Mouse (Mus musculus): ENCODE measurements around the gene Pcgf1.

Pcgf1 gene

DNA sequence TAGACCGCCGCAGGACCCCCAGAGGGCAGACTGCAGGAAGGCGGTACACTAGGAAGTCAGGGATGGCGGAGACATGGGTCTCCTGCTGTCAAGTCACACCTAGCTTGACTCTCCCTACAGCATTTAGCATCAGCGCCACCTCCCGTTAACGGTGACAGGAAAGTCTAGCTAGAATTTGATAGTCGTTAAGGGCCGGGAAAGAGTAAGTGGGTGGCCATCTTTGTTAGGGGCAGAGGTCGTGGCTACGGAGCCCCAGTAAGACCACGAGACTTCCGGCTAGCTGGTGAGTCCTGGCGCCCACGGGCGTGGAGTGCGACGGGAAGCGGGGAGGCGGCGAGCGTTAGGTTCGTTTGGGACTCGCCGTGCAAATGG is 23.6 kb downstream of the Pcgf1 start, which contains the start of the genes Ccdc142 and Gm42688:
Ccdc142 (plus strand) TSS at position 286 of the 372 bp plus-strand sequence.
Gm42688 (plus strand) TSS at position 302 of the 372 bp plus-strand sequence.
- in situ Hi-C loops (cut with MseI, MboI) = no loop called here

DNA sequence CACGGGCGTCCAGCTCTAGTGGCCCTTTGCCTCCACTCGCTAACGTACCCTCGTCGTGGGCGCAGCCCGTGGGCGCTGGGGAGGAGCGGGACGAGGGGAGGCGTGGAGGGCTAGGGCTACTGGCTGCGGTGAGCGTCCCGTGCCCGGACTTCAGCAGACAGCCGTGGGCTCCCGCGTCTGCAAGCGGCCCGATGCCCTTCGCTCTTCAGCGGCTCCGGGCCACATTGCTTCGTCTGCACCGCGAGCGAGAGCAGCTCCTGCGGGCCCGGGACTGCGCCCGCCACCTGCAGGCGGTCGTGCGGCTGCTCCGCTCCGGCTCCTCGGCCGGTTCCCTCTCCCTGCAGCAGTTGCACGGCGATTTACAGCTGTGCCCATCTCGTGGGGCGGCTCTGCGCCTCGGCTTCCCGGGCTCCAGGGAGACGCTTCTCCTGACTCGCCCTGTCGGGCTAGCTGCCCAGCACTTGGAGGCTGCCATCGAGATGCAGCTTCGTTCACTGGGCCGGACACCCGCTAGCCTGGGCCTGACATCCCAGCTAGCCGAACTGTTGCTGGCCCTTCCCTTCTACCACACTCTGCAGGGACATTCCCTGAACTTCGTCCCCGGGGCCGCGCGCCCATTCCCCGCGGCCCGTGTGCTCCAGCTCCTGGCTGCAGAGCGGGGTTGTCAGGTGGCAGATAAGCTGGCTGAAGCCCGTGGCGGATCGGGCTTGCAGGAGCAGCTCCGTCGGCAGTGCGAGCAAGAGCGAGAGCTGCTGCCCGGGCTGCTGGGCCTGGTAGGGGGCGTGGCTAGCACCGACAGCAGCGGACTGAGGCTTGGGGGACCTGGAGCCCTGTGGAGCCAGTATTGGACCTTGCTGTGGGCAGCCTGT is 24.3 kb downstream of the Pcgf1 start:
- in situ Hi-C loops (cut with MseI, MboI) = no loop called here

DNA sequence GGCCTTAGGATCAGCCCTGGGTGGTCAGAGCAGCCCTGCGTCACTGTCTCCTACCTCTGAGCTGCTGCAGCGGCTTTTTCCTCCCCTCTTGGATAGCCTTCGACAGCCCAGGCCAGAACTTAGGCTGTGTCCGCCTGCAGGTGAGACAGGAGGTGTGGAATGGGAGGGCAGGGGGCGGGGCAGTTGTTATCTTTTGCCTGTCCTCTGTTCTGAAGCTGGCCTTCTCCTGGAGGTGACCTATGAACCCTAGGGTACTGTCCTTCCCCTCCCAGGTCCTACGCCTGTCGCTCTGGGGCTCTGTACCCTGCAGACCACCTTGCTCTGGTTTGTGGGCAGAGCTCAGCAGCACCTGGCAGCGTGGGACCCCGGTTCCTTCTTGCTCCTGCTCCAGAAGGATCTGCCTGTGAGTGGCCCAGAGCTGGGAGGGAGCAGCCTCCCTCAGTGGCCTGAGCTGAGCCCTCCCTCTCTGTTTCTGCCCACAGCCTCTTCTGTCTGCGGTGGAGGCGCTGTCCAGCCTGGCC is 25.5 kb downstream of the Pcgf1 start:
- in situ Hi-C loops (cut with MseI, MboI) = no loop called here

DNA sequence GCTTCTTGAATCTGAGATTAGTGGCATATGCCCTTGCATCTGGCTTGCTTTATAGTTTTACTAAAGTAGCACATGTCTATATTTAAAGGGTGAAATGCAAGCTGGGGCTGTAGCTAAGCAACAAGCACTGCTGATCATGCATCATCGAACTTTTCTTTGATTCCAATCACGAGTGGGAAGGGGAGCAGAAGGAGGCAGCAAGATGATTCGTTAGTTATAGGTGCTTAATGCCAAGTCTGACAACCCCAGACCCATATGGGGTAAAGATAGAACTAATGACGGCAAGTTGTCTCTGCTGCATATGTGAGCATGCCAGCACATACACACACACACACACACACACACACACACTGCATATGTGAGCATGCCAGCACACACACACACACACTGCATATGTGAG is 26.5 kb downstream of the Pcgf1 start:
- in situ Hi-C loops (cut with MseI, MboI) = no loop called here

DNA sequence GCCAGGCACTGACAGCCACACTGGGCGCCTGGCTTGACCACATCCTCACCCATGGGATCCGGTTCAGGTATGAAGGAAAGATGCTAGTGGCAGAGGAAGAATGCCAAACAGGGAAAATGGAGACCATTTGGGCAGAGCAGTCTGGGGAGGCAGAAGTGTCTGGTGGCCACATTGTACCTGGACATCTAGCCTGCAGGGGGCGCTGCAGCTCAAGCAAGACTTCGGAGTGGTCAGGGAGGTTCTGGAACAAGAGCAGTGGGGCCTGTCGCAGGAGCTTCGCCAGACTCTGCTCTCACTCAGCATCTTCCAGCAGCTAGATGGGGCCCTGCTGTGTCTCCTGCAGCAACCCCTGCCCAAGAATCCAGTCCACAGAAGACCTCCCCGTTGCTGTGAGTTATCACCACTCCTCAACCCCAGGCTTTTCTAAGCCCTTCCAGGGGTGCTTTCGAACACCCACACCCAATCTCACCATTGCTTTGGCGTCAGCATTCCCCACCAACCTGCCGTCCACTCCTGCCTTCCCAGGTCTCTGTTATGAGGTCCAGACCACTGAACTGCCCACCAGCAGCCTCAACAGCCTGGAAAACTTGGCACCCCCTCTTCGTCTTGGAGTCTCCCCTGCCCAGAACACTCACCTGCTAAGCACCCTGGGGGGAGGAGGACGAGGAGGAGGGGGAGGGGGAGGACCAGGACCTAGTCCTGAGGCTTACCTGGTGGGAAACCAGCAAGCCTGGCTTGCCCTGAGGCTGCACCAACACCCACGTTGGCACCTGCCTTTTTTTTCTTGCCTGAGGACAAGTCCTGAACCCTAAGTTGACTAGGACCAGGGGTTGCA is 30.1 kb downstream of the Pcgf1 start:
- in situ Hi-C loops (cut with MseI, MboI) = no loop called here

DNA sequence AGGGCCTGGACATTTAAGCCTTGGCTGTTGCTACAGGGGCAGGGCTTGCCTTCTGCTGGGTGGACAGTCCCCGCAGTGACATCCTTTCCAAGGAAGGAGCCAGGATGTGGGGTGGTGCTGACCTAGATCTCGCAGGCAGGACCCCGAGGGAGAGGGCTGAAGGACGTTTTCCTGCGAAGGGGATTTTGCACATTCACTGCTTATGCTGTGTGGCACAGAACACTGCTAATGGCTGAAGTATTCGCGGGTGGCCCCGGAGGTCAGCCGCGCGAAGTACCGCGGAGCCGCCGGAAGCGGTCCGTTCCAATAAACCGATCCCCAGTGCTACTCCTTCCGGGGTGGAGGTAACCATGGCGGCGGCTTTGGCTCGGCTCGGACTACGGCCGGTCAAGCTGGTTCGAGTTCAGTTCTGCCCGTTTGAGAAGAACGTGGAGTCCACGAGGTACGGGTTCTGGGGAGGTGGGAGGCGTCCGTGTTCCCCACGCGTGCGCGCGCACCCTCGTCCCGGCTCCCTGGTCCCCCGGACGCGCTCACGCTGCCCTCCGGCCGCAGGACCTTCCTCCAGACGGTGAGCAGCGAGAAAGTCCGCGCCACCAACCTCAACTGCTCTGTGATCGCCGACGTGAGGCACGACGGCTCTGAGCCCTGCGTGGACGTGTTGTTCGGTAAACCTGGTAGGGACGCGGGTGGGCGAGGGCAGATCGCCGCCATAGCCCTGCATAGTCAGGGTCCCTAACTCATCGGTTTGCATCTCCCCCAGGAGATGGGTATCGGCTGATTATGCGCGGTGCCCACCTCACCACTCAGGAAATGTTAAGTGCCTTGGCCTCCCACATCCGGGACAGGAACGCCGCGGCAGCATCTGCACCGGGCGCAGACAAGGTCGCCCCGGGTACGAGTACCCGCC is 31.3 kb downstream of the Pcgf1 start, which contains the start of gene Mrpl53:
Mrpl53 (plus strand) TSS at position 279 of the 907 bp plus-strand sequence.
- in situ Hi-C loops (cut with MseI, MboI) = no loop called here

DNA sequence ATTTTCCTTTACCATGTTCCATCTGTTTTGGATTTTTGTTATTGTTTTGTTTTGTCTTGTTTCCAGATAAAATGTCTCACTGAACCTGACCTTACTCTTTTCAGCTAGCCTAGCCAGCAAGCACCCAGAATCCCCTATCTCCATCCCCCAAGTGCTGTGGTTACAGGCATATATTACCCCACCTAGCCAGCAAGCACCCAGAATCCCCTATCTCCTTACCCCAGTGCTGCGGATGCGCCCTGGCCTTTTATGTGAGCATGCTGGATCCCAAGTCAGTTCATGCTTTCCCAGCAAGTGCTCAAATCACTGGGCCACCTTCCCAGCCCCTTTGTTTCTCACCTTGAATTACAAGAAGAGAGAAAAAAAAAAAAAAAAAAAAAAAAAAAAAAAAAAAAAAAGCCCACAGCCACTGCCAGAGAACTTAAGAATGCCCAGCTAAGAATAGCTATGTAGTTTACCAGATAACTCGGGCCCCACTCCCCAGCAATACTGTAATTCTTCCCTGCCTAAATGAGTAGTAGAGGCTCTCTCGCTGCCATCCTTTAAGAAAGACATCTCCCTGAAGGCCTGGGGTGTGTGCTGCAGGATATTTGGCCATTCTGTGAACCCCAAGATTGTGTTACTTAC is 34.0 kb downstream of the Pcgf1 start:
- in situ Hi-C loops (cut with MseI, MboI) = no loop called here

DNA sequence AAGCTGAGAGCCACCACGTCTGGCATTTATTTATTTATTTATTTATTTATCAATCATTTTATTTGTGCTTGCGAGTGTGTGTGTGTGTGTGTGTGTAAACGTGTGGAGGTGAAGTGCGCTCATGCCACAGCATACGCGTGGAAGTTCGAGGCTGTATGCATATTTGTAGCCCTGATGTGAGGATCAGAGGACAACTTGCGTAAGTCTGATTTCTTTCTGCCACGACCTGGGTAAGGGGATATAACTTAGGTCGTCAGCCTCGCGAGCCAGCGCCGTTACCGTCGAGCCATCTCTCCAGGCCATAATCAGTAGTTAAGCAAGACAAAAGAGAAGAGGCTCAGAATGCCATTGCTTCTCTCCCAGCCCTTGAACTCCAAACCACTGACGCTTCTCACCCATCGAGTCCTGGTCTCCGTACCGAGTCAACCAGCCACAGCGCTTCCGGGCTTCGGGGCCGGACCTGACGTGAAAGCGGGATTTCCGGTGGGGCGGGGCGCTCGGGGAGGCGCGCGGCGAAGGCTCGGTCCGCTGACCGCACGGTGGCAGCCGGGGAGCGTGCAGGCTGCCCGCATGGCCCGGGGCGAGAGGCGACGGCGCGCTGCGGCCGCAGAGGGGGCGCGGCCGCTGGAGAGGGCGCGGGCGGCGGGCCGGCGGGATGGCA is 37.5 kb downstream of the Pcgf1 start, which contains the start of gene Mogs:
Mogs (plus strand) TSS at position 486 of the 661 bp plus-strand sequence.
- in situ Hi-C loops (cut with MseI, MboI) = no loop called here

DNA sequence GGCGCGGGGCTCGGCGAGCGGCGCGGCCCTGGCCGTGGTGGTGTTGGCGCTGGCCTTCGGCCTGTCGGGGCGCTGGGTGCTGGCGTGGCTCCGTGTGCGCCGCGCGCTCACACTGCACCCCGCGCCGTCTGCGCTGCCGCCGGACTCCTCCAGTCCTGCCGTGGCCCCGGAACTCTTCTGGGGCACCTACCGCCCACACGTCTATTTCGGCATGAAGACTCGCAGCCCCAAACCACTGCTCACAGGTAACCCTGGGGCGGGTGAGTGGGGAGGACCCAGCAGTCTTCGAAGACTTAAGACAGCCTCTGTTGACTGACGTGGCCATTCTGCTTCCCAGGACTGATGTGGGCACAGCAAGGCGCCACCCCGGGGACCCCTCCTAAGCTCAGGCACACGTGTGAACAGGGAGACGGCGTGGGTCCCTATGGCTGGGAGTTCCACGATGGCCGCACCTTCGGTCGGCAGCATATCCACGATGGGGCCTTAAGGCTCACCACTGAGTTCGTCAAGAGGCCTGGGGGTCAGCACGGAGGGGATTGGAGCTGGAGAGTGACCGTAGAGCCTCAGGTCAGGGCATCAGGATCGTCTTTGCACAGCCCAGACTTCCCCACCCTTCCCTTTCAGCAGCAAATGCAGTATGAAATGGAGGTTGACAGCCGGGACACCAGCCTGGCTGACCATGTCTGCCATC is 38.2 kb downstream of the Pcgf1 start:
- in situ Hi-C loops (cut with MseI, MboI) = no loop called here

DNA sequence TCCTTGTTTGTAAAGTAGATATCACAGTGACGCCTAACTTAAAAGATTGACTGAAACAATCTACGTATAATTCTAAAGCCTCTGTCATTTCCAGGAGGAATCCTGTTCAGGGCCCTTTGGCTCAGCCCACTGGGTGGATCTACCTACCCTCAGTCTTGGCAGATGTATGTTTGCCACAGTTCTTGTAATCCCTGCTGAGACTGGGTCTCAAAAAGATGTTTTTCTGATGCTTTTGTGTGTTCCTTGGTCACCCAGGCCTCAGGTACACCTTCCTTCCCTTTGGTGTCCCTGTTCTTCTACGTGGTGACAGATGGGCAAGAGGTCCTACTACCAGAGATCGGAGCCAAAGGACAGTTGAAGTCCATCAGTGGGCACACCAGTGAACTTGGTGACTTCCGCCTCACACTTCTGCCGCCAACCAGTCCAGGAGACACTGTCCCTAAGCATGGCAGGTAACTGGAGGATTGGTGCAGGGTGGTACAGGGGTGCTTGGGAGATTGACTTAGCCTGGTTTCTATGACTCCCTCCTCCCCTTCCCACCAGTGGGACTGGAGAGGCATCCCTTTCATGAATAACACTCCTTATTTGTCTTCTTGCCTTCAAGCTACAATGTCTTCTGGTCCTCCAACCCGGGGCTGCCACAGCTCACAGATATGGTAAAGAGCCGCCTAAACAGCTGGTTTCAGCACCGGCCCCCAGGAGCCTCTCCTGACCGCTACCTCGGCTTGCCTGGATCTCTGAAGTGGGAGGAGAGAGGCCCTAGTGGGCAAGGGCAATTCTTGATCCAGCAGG is 38.9 kb downstream of the Pcgf1 start:
- in situ Hi-C loops (cut with MseI, MboI) = no loop called here

DNA sequence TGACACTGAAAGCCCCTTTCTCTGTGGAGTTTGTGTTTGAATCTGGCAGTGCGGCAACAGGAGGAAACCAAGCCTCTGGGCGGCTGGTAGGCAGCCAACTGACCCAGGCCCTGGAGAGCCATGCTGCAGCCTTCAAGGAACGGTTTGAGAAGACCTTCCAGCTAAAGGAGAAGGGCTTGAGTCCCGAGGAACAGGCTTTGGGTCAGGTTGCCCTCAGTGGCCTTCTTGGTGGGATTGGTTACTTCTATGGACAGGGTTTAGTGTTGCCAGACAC is 39.4 kb downstream of the Pcgf1 start:
- in situ Hi-C loops (cut with MseI, MboI) = no loop called here

DNA sequence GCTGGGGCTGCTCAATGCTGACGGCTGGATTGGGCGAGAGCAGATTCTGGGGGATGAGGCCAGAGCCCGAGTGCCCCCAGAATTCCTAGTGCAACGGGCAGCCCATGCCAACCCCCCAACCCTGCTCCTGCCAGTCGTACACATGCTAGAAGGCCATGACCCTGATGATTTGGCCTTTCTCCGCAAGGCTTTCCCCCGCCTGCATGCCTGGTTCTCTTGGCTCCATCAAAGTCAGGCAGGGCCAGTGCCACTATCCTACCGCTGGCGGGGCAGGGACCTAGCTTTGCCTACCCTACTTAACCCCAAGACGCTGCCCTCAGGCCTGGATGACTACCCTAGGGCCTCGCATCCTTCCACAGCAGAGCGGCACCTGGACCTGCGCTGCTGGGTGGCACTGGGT is 39.9 kb downstream of the Pcgf1 start:
- in situ Hi-C loops (cut with MseI, MboI) = no loop called here

DNA sequence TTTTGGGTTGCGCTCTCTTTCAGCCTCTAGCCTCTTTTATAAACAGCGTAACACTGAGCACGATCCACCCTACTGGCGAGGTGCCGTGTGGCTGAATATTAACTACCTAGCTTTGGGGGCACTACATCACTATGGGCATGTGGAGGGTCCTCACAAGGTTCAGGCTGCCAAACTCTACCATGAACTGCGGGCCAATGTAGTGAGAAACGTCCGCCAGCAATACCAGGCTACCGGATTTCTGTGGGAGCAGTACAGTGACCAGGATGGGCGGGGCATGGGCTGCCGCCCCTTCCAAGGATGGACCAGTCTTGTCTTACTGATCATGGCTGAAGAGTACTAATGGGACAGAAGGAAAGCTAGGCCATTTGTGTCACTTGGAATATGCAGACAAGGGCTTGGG is 40.7 kb downstream of the Pcgf1 start:
- in situ Hi-C loops (cut with MseI, MboI) = no loop called here

DNA sequence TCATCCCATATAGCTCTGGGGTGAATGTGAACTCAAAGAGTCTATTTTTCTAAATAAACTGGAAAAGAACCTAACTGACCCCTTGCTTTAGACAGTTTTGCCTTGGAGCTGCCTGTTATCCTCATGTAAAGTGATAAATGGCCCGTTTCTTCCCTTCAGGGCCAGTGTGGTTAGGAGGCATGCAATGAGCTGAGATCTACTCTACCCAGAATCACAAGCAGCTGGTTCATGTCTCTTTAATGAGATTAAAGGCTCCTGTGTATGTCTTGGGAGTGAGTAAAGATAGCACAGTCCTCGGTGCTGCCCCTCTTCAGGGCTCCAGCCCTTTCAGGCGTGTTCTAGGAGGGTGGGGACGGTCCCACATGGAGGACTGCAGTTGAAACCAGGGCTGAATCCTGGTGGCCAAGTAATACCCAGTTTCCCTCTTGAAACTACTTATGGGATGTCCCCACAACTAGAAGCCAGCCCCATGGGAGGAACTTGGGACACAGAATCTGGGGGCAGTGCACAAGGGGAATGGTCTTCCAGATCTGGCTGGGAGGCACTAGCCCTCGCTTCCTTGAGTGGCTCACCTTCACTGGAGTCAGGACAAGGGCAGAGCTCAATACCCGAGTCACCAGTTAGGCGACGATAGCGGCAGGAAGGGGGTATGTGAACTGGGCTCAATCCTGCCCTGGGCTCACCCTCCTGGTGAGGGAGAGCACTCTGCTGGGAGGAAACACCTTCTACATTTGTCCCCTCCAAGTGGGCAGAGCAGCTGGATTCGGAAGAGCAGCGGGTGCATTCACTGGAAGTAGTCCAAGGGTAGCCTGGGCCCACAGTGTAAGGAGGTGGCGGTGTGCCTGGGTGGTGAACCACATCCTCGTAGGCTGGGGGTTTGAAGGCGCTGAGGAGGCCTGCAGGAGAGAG is 41.4 kb downstream of the Pcgf1 start:
- in situ Hi-C loops (cut with MseI, MboI) = no loop called here

DNA sequence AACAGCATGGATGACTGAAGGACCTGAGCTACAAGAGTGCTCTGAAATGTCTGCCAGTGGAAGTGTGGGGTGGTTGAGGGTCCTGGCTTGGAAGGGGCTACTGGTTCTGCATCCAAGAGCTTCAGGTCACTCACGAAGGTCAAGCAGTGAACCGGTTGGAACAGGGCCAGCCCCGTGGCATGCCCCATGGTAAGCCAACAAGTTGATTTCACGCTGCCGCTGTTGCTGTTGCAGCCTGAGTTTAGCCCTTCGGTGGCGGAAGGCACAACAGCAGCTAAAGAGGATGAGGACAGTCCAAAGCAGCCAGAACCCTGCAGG is 42.0 kb downstream of the Pcgf1 start:
- in situ Hi-C loops (cut with MseI, MboI) = no loop called here

DNA sequence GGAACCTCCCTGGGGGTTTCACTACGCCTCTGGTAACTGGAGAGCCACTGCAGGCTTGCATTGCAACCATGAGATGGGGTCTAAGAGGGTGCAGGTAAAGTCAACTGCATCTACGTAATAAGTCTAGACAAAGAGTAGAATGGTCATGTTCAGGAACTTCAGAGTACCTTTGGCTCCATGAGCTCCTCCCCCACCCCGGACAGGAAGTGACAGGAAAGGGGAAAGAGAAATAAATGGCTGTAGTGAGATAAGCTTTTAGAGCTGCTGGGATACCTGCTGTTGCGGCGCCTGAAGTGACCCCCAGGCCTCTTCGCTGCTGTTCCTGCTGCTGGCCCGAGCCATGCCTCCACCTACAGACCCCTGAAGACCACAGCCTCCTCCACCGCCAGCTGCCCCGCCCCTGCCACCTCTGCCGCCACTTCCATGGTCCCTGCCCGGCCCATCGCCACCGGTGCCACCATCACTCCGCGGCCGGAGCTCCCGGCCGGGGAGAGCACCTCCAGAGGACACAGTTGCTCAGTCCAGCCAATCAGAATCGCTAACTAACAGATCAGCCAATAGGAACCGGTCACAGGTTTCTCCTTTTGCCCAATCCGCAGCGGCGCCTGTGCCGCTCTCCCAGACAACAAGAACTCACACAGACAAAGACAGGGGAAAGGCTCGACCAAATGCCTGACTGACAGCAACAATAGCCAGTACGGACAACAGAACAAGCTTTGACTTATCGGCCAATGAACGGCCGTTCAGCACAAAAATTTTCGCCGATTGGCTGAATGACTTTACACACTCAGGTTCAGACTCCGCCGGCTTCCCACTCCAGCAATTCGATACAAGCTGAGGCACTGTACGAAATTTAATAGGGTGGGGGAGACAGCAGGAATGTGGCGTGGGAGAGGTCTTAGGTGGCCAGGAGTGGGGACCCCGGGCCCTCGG is 43.5 kb downstream of the Pcgf1 start, which contains the start of gene Wbp1:
Wbp1 (minus strand) TSS at position 630 of the 933 bp plus-strand sequence.
- in situ Hi-C loops (cut with MseI, MboI) = no loop called here
